Mouse (Mus musculus): ENCODE measurements around the gene Klhl10.

The Klhl10 gene

DNA sequence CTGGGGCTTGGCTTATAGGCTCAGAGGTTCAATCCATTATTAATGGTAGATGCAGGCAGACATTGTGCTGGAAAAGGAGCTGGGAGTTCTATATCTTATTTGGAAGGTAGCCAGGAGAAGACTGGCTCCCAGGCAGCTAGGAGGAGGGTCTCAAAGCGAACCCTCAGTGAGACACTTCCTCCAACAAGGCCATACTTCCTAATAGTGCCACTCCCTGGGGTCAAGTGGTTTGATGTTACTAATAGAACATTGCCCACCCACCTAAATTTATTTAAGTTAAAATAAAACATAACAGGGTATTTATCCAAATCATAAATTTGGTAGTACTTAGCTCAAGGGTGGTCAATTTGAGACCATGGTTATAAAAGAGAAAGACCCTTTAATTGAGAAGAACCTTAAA, 24.1 kb downstream of the Klhl10 start:
- no peak for DNase-seq

DNA sequence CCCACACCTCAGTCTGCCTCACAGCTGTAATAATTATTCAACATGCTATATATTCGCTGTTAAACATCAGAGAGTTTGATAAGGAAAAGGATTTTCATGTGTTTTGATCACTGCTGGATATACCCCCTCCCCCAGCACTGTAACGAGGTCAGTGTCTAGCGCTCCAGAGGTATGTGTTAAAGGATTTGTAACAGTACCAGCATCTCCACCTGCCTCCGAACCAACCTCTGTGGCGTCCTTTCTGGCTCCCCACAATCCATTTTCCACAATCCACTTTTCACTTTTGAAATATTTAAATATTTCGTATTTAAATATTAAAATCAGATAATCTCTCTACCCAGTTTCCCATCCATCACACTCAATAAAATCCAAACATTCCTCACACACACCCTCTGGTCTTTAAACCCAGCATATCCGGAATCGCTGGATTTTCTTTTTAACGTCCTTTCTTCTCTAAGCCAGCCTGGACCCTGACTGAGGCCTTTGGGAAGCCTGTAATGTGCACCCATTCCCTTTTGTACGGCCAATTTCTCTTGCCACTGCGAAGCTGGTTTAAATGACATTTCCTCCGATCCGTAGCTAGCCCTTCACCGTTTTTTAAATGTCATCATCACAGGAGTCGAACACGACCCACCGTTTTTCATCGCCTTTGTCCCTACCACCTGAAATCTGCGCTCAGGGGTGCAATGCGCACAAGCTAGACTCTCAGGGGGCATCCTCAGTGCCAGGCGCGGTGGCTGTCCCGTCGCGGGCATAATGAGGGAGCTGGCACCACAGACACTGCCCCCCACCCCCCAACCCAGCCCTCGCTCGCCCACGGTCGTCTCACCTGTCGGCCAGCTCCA, 29.9 kb downstream of the Klhl10 start:
- peak in 1 of 2 experiments; percentile 20 for DNase-seq

DNA sequence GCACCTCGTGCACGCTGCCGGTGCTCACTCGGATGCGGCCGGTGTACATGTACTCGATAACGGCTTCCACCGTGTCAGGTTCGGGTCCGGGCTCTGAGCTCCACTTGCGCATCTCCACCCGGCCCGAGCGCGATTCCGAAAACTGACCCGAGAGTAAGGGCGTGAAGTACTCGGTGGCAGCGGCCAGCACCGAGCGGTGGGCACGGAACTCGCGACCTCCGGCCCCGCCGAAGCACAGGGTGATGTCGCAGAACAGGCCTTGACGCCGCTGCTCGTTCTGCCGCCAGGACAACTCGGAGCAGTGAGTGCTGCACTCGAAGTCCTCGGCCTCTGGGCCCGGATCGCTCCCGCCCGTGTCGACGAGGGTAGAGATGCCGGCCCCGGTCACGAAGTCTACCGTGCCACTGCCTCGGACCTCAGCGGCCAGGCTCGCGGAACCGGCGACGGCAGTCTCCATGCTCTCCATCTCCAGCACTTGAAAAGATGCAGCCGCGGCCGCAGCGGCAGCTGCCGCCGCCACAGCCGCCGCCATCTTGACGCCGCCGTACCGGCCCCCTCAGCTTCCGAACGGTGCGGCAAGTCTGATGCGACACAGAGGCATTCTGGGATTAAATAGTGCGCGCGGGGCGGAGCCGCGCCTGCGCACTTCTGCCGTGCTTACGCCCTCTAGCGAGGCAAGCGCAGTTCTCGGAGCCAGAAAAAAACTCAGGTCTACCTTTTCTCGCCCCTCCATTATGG, 30.6 kb downstream of the Klhl10 start, which contains the start of gene Klhl11:
TSS of gene Klhl11 (minus strand) at position 545 of the 738 bp plus-strand sequence.
- peak; percentile 95 for DNase-seq

DNA sequence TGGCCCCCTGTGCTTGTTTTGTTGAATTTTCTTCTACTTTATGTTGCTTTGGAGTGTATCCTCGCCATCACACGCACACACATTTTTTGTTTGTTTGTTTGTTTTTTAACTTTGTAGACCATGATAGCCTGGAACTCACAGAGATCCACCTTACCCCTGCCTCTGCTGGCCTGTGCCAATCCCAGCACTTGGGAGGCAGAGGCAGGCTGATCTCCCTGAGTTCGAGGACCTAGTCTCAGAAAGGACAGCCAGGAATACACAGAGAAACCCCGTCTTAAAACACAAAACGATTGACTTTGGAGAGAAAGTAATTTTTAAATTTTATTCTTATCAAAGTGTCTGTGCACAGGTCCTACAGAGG, 31.2 kb downstream of the Klhl10 start:
- no peak for DNase-seq

DNA sequence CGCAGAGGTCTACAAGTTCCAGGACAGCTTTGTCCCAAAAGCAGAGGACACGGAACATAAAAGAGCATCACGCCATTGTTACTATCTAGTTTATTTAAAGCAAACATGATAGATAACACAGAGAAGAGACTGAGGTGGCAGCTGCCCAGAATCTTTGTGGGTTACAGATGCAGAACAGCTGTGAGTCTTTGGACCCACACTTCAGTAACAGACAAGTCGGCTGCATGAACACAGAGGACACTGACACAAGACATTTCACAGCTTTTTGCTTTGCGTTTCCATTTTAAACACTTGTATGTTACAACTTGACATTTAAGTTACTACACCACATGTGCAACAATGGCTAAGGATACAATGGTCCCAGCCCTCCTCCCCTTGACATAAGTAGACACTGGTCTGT, 34.6 kb downstream of the Klhl10 start:
- DNase-seq = no peak

DNA sequence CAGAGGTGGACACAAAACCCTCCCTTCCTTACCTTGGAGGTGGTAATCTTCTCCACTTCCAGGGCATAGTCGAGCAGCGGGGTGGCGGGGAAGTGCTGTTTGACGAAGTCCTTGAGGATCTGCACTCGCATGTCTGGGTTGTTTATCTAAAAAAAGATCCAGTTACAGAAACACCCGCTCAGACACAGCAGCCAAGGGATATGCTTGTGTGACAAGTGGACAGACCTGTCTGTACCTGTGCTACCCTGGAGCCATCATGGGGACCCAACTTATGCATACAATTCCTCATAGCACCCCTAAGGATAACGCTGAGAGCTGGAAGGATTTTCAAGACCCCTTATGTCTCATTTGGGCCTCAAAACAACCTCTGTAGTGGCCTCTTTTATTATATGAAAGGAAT, 37.4 kb downstream of the Klhl10 start:
- no peak for DNase-seq

DNA sequence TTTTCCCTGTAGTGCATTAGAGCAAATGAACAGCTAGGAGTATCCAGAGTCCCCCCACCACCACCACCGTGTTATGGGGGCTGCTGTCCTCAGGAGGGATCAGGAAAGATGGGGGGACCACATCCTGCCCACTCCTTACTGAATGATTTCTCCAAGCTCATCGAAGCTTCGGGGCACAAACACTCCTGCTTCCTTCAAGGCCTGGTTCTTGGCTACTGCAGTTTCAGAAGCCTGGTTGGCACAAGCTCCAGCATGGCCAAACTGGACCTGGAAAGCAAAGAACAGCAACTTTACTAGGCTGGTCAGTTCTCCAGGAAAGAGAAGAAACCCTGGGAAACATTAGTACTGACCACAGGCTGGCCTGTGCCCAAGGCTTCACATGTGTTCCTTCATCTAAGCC, 42.7 kb downstream of the Klhl10 start:
- DNase-seq = no peak

DNA sequence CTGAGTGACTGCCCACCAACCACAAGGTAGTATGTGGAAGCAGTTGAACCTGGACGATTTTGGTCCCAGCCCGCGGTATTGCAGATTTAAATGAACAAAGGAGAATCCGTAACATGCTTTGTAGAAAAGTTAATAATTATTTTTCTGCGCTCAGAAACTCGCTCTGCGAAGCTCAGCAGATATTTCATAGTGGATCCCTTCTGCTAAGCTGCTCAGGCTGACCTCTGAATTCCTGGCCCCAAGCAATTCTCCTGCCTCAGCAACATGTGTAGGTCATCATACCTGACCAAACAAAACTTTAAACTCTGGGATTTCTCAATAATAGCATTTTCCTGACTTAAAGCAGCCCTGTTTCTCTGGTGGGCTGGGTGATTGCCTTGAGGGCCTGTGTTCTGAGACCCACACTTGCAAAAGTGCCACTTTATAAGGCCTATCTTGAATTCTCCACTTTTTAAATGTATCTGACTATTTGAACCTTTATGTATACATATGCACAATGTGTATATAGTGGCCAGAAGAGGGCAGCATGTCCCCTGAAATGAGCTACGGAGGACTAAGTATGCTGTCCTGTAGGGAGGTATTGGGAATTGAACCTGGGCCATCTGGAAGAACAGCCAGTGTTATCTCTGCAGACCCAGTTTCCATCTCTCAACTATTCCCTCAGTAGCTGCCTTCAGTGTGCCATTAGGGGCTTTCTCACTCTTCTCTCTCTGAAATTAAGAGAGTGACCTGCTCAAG, 44.3 kb downstream of the Klhl10 start:
- DNase-seq = peak; percentile 43 to 74

DNA sequence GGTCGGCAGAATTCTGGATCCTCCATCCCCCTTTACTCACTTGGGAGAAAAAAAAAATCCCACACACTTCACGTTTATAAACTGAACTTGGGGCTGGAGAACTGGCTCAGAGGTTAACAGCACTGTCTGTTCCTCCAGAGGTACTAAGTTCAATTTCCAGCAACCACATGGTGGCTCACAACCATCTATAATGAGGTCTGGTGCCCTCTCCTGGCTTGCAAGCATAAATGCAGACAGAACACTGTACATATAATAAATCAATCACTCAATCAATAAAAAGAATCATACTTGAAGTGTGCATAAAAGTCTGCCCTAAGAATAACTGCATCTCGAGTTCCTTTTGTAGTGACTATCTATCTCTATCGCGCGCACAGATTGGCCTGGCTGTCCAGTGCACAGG, 49.2 kb downstream of the Klhl10 start:
- DNase-seq = no peak

DNA sequence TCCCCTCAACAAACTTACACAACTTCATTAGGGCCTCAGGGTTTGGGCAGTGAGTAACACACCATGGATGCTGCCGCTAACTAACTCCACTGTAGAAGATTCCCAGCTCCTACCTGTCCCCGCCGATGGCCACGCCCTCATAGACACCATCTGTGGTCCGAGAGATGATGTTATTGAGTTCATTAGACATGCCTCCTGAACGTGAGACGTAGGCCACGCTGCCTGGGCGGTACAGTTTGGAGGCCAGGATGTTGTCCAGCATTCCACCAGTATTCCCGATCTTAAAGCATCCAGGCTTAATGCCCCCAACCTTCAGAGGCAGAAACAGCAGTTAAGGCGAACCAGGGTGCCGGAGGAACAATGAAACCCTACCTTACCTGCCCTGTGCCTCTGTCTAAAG, 52.1 kb downstream of the Klhl10 start:
- DNase-seq = no peak

DNA sequence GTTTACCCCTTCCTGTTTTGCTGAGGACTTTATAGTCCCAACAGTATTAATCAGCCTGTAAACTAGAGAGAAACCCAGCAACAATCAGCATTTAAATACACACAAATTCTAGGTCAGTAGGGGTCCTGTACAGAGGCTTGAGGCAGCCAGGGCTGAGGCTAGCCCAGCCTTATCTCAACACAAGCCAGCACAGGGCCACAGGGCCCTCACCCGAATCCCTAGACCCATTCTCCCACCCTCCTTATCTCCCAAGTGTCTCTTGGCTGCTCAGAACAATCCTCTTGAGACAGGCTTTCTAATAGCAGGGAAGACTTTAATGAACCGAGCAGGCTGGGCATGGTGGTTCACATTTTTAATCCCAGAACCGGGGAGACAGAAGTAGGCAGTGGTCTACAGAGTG, 58.5 kb downstream of the Klhl10 start:
- no peak for DNase-seq

DNA sequence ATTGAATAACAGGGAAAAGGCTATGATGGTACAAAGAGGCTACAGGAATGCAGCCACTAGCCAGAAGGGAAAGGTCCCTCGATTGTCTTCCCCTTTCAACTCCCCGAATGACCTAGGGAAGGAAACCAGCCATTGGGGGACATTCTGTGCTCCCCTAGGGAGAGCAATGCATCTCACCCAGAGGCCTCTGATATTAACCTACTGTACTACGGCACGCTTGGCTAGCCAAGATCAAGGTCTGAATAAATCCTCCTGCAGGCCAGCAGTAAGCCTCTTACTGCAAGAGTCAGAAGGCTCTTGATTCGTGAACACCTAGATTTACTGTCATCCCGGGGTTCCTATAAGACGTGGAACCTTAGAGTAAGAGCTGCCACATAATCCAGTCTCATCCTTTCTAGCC, 58.9 kb downstream of the Klhl10 start:
- DNase-seq = no peak

DNA sequence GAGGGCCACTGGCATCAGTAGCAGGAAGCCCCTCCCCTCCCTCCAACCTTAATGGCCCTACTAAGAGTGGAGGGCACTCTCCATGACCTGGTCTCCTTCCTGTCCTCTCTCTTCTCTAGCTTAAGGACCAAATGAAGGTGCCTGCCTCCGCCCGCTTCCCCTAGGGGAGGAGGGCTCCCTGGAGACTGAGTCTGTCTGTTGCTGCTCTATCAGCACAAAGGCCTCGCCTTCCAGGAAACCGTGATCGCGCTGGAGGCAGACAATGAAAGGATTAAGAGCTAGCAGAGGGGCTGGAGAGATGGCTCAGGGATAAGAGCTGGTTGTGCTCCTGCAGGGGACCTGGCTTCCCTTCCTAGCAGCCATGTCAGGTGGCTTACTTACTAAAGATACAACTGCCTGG, 59.6 kb downstream of the Klhl10 start:
- DNase-seq = no peak

DNA sequence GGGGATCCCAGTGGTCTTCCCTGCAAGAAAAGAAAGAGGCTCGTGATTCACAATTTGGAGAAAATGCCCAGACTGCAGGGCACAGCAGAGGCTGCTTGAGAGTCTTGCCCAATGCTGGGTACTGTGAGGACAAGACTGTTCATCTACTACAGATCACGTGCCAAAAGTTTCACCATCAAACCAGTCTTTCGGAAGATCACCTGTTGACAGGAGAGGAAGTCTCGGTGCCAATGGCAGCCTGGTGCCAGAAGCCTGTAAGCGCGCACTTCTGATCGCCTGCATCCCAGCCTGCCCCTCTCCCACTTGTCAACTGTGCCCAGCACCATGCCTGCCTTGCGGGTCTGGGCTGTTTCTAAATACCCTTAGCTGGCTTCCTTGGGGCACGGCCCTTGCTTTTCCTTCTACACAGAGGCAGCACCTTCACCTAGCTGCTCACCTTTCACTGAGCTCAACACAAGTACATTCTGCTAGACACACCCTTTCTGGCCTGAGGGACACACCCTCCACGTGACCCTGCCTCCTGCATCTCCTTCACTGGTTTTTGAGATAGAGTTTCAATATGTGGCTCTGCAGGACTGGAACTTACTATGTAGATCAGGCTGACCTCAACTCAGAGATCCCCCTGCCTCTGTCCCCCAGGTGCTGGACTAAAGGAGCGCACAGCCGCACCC, 63.4 kb downstream of the Klhl10 start:
- no peak for DNase-seq

DNA sequence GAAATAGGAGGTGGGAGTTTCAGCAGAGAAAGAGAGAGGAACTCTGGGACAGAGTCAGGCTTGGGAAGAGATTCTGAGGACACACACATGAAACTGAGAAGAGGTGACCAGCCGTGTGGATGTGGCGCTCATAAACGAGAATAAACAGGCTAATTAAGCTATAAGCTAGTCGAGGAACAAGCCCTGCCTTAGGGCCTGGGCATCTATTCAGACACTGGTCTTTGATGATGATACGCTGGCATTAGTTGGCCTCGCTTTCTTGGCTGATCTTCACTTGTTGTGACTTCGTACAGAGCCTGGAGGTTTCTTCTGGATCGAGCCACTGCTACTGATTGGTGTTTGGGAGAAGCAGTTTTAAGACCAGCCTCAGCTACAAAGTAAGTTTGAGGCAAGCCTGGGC, 64.3 kb downstream of the Klhl10 start:
- no peak for DNase-seq

Data from cerebellum, postnatal 25 days (tissue).